Mouse (Mus musculus) liver, adult 2 months (tissue): ENCODE measurements around the gene Kif7. TPM values are rescaled to one million over a fixed set of nuclear protein-coding genes. Genes with fewer than 3 reads are reported as not detected.

Experiments used
- DNase-seq: peaks from one replicate; pipeline ENCODE4 v3.0.0-alpha.2; 2011; ENCODE audit warnings: low read depth, low spot score; ENCODE audit errors: extremely low read depth
- H3K27ac ChIP-seq: fragments of 200-500 bp; replicated peaks from 2 replicates; pipeline ENCODE4 v1.5.1; 2012; ENCODE audit warnings: low read depth, mild to moderate bottlenecking, control low read depth, inconsistent platforms, low read length; ENCODE audit not compliant: insufficient read depth
- H3K27me3 ChIP-seq: fragments of 200-500 bp; 2 replicates; pipeline ENCODE4 v1.6.1; 2012; ENCODE audit warnings: mild to moderate bottlenecking, moderate library complexity, low read length, inconsistent platforms; ENCODE audit not compliant: control insufficient read depth, insufficient read depth
- H3K36me3 ChIP-seq: fragments of 200-500 bp; 2 replicates; pipeline ENCODE4 v1.6.1; 2012; ENCODE audit warnings: low read length, inconsistent platforms; ENCODE audit not compliant: control insufficient read depth, insufficient read depth
- H3K4me1 ChIP-seq: fragments of 200-500 bp; 2 replicates; pipeline ENCODE4 v1.6.1; 2011; ENCODE audit warnings: low read length; ENCODE audit not compliant: control insufficient read depth, insufficient read depth
- H3K4me3 ChIP-seq: fragments of 200-500 bp; 2 replicates; pipeline ENCODE4 v1.5.1; 2011; ENCODE audit warnings: low read depth, mild to moderate bottlenecking, control low read depth, low read length, moderate library complexity; ENCODE audit not compliant: insufficient read depth
- H3K79me2 ChIP-seq: fragments of 200-500 bp; 2 replicates; pipeline ENCODE4 v1.6.1; 2012; ENCODE audit warnings: inconsistent platforms, mild to moderate bottlenecking, low read length, moderate library complexity; ENCODE audit not compliant: control insufficient read depth, insufficient read depth
- H3K9ac ChIP-seq: fragments of 200-500 bp; 2 replicates; pipeline ENCODE4 v1.6.1; 2012; ENCODE audit warnings: low read depth, mild to moderate bottlenecking, control low read depth, inconsistent platforms, low read length
- CTCF ChIP-seq: fragments of 200-500 bp; IDR thresholded peaks from 2 replicates; pipeline ENCODE4 v1.5.1; 2011; ENCODE audit warnings: low read depth, low read length, control low read depth
- POLR2A ChIP-seq: fragments of 200-500 bp; IDR thresholded peaks from 2 replicates; pipeline ENCODE4 v1.6.1; 2011; ENCODE audit warnings: low read length, control low read depth; ENCODE audit not compliant: insufficient read depth; ENCODE audit errors: extremely low read depth
- WGBS: fragments of 180-500 bp; shearing (Covaris S2); methylation state at CpG from one replicate; pipeline ENCODE4 v1.1.7; 2018; 5-methylcytosine and 5-hydroxymethylcytosine counted together
- polyA plus RNA-seq: library from polyadenylated mRNA; depleted of rRNA; stranded (reverse); fragments of >200 nt; gene quantifications from 2 replicates; pipeline ENCODE4 v1.2.3, GENCODE M21; 2012; rRNA removed
- total RNA-seq: library from RNA; depleted of rRNA; stranded (reverse); fragments of >200 nt; gene quantifications from 2 replicates; pipeline ENCODE4 v1.2.3, GENCODE M21; 2014; rRNA removed

The Kif7 gene
- total and polyA plus RNA-seq, 2 experiments: 0.21 to 0.37 TPM

DNA sequence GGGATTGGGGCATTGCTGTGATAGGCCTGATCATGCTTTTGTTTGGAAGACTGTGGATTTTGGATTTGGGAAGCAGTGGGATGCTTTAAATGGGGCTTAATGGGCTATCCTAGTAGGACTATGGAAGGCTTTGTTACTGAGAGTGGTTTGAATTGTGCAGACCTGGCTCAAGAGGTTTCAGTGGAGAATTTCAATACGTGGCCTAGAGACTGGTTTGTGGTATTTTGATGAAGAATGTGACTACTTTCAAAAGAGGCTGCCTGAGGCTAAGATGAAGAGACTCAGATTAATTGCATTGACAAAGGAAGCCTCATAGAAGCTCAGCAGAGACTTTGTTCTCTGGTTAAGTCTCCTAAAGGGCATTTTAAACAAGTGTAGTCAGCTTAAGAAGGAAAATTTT is 60.9 kb downstream of the Kif7 start:
- H3K27ac ChIP-seq: no peak overlapping the region
- H3K36me3 ChIP-seq: no peaks in the 10 kb centered on the region
- H3K79me2 ChIP-seq: no peaks in the 10 kb centered on the region
- DNase-seq: no peak
- no peak for TF ChIP-seq CTCF
- no peak for TF ChIP-seq POLR2A
- WGBS: 64% methylated on average over 1 of the region's 1 CpGs
- peaks cover 2% of the 10 kb centered on the region; the same call in 1 of the 2 replicates for H3K4me1 ChIP-seq
- no peak overlapping the region for H3K4me3 ChIP-seq
- no peaks in the 10 kb centered on the region for H3K27me3 ChIP-seq
- no peak overlapping the region for H3K9ac ChIP-seq

DNA sequence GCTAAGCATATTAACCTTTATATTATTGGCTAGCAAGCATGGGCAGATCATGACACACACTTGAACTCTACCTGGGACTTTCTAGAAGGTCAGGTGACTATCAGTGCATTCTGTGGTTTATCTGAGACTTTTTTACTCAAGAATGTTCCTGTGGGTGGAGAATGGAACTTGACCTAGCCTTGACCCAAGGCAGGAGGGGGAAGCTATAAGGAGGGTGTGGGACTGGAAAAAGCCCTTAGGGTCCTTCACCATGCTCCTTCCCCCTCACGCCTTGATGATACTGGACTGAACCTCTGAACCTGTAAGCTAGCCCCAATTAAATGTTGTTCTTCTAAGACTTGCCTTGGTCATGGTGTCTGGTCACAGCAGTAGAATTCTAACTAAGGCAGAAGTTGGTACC is 61.3 kb downstream of the Kif7 start:
- no peak overlapping the region for H3K27ac ChIP-seq
- no peak for TF ChIP-seq CTCF
- TF ChIP-seq POLR2A: no peak
- H3K9ac ChIP-seq: no peak overlapping the region
- 85% methylated on average over 1 of the region's 1 CpGs for WGBS
- no peaks in the 10 kb centered on the region for H3K36me3 ChIP-seq
- no peak for DNase-seq
- H3K4me3 ChIP-seq: no peak overlapping the region
- H3K4me1 ChIP-seq: no peaks in the 10 kb centered on the region
- no peaks in the 10 kb centered on the region for H3K79me2 ChIP-seq
- no peaks in the 10 kb centered on the region for H3K27me3 ChIP-seq

DNA sequence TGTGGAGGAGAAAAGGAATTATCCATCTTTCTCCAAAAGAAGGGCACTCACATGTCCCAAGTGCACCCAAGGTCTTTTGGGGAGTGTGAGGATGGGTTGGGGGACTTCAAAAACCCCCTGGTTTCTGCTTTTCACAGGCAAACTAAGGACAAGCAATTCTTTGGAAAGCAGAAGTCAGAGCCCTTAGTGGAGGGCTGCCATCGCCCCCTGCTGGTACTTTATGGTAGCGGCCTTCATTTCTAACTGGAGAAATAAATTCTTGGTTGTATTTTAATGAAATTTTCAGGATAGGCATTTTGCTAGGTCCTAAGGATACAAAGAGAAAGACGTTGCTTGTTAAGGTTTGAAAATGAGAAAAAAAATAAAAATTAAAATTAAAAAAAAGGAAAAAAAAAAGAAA is 66.5 kb downstream of the Kif7 start:
- Histone ChIP-seq H3K9ac (no peak overlapping the region), H3K79me2 (no peaks in the 10 kb centered on the region), H3K27ac (no peak overlapping the region), H3K4me3 (no peak overlapping the region), H3K4me1 (no peaks in the 10 kb centered on the region), H3K36me3 (no peaks in the 10 kb centered on the region), H3K27me3 (no peaks in the 10 kb centered on the region)
- TF ChIP-seq CTCF (peak; percentile 63; the same call in 1 of the 2 replicates), POLR2A (no peak)
- DNase-seq: peak; percentile 7
- 4% methylated on average over 3 of the region's 3 CpGs for WGBS

Other genes starting within 250 kb of the Kif7 start
- gene Polg, start 249.4 kb downstream of the Kif7 start, total RNA-seq: 28.9 and 39.6 TPM in 2 replicates
- gene Polg, start 249.4 kb downstream of the Kif7 start, polyA plus RNA-seq: 26.8 and 31.9 TPM in 2 replicates
- gene Rhcg, start 98.1 kb downstream of the Kif7 start, total RNA-seq: not detected in 2 replicates
- not detected in 2 replicates for gene Rhcg, start 98.1 kb downstream of the Kif7 start, polyA plus RNA-seq
- under 0.01 and 0.07 TPM in 2 replicates for gene Ticrr, start 55.5 kb downstream of the Kif7 start, total RNA-seq
- gene Ticrr, start 55.5 kb downstream of the Kif7 start, polyA plus RNA-seq: 0.04 TPM in 1 of 2 replicates, not detected in the other
- gene Plin1, start 17.2 kb upstream of the Kif7 start, total RNA-seq: 0.60 and 0.74 TPM in 2 replicates
- not detected in 2 replicates for gene Plin1, start 17.2 kb upstream of the Kif7 start, polyA plus RNA-seq
- gene Pex11a, start 27.4 kb upstream of the Kif7 start, total RNA-seq: 17.2 and 18.1 TPM in 2 replicates
- gene Pex11a, start 27.4 kb upstream of the Kif7 start, polyA plus RNA-seq: 40.3 and 43.8 TPM in 2 replicates
- 0.74 and 0.81 TPM in 2 replicates for gene Wdr93, start 27.4 kb upstream of the Kif7 start, total RNA-seq
- 0.10 and 0.21 TPM in 2 replicates for gene Wdr93, start 27.4 kb upstream of the Kif7 start, polyA plus RNA-seq
- gene Mesp1, start 78.1 kb upstream of the Kif7 start, total RNA-seq: 0.18 and 0.20 TPM in 2 replicates
- not detected in 2 replicates for gene Mesp1, start 78.1 kb upstream of the Kif7 start, polyA plus RNA-seq
- gene Mesp2, start 95.0 kb upstream of the Kif7 start, total RNA-seq: 0.07 and 0.09 TPM in 2 replicates
- gene Mesp2, start 95.0 kb upstream of the Kif7 start, polyA plus RNA-seq: 0.23 and 0.24 TPM in 2 replicates
- 31.4 and 56.5 TPM in 2 replicates for gene Anpep, start 145.3 kb upstream of the Kif7 start, total RNA-seq
- 92.5 and 100 TPM in 2 replicates for gene Anpep, start 145.3 kb upstream of the Kif7 start, polyA plus RNA-seq
- 5.6 and 6.3 TPM in 2 replicates for gene Ap3s2, start 204.9 kb upstream of the Kif7 start, total RNA-seq
- gene Ap3s2, start 204.9 kb upstream of the Kif7 start, polyA plus RNA-seq: 9.9 and 10.3 TPM in 2 replicates
- gene Arpin, start 219.6 kb upstream of the Kif7 start, total RNA-seq: 6.2 and 7.3 TPM in 2 replicates
- gene Arpin, start 219.6 kb upstream of the Kif7 start, polyA plus RNA-seq: 3.5 and 4.0 TPM in 2 replicates